Mouse (Mus musculus) embryo, embryonic 11.5 days (tissue): ENCODE measurements around the gene Klk4.

Experiments used
- DNase-seq: peaks from one replicate; pipeline ENCODE4 v3.0.0-alpha.2; 2012; ENCODE audit warnings: low read depth, low spot score

Klk4 gene

GRCm38 (mm10) chr7:43919559-43920451, 38.8 kb downstream of the Klk4 start:
- peak; percentile 66 for DNase-seq

DNA sequence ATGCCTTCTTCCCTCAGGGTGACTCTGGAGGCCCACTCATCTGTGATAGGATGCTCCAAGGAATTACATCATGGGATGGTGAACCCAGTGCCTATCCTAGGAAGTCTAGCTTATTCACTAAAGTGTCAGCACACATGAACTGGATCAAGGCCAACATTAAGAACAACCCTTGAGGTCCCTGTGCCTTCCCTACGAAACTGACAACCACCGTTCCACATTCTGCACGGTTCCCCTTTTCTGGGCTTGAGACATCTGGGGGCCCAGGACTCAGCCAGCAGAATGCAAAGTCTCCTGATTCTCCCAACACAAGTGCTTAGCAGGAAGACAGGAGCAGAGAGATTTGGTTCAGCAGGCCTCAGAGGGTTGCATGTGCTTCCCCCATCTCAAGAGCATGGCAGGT, 39.6 kb downstream of the Klk4 start:
- DNase-seq: no peak

DNA sequence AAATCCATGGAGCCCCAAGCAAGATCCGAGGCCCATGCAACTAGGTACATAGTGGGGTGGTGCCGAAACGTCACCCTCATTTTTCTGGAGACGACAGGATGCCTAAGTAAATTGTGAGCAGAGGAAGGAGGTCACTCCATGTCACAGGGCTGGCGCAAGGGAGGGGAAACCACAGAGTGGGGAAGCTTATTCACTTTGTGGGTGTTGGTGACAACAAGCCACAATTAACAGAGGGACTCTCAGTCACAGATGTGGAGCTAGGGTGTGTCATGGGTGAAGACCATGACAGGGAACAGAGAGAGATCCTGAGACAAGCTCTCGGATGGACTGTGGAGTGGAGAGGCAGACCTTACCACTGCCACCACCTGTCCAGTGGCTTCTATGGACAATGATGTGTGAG, 40.1 kb downstream of the Klk4 start:
- DNase-seq: no peak

GRCm38 (mm10) chr7:43921941-43922340, 41.0 kb downstream of the Klk4 start:
- DNase-seq: no peak

GRCm38 (mm10) chr7:43925985-43926384, 45.0 kb downstream of the Klk4 start:
- no peak for DNase-seq

- no peak for DNase-seq
Measured at GRCm38 (mm10) chr7:43928521-43928920, 47.6 kb downstream of the Klk4 start.

GRCm38 (mm10) chr7:43932337-43932736, 51.4 kb downstream of the Klk4 start:
- no peak for DNase-seq

- no peak for DNase-seq
Measured at GRCm38 (mm10) chr7:43933440-43933839, 52.5 kb downstream of the Klk4 start, which contains the start of gene Klk15. Gene Klk15, plus strand, starts transcription at chr7:43933740.

- DNase-seq: no peak
Measured at GRCm38 (mm10) chr7:43934747-43935146, 53.8 kb downstream of the Klk4 start.
